Mouse (Mus musculus) intestine, embryonic 15.5 days (tissue): ENCODE measurements around the gene Gli3. TPM values are rescaled to one million over a fixed set of nuclear protein-coding genes. Genes with fewer than 3 reads are reported as not detected.
A peak's percentile ranks its signal among the peaks of the same experiment; 100 is the strongest.

ENCODE experiments used
- ATAC-seq: fragments of 200-750 bp; cut with Nextera tagmentation; 2 replicates; pipeline ENCODE4 v1.8.0; 2017; ENCODE audit warnings: moderate TSS enrichment, moderate library complexity
- H3K27ac ChIP-seq: fragments of 300-500 bp; sonication (generic); 2 replicates; pipeline ENCODE4 v1.5.1; 2015; ENCODE audit warnings: mild to moderate bottlenecking, inconsistent platforms
- H3K27me3 ChIP-seq: fragments of 300-500 bp; sonication (generic); replicated peaks from 2 replicates; pipeline ENCODE4 v1.6.1; 2015; ENCODE audit warnings: inconsistent platforms
- H3K36me3 ChIP-seq: fragments of 300-500 bp; sonication (generic); 2 replicates; pipeline ENCODE4 v1.6.1; 2015; ENCODE audit warnings: inconsistent platforms
- H3K4me1 ChIP-seq: fragments of 300-500 bp; sonication (generic); replicated peaks from 2 replicates; pipeline ENCODE4 v1.6.1; 2015; ENCODE audit warnings: inconsistent platforms
- H3K4me2 ChIP-seq: fragments of 300-500 bp; sonication (generic); replicated peaks from 2 replicates; pipeline ENCODE4 v1.6.1; 2015; ENCODE audit warnings: mild to moderate bottlenecking, inconsistent platforms
- H3K4me3 ChIP-seq: fragments of 300-500 bp; sonication (generic); replicated peaks from 2 replicates; pipeline ENCODE4 v1.5.1; 2015; ENCODE audit warnings: inconsistent platforms
- H3K9ac ChIP-seq: fragments of 300-500 bp; sonication (generic); 2 replicates; pipeline ENCODE4 v1.6.1; 2015; ENCODE audit warnings: inconsistent platforms
- H3K9me3 ChIP-seq: fragments of 300-500 bp; sonication (generic); 2 replicates; pipeline ENCODE4 v1.6.1; 2016; ENCODE audit warnings: inconsistent platforms
- WGBS: fragments of 180-500 bp; shearing (Covaris S2); methylation state at CpG from one replicate; pipeline ENCODE4 v1.1.7; 2015; 5-methylcytosine and 5-hydroxymethylcytosine counted together
- polyA plus RNA-seq: library from polyadenylated mRNA; unstranded; fragments of >200 nt; fragmentation: Nextera tagmentation; extraction: Ambion mirVana; gene quantifications from 2 replicates; pipeline ENCODE4 v1.2.1, GENCODE M21; 2015

Gli3 gene
- polyA plus RNA-seq, 1 experiment from 2014 or later = 13.4 TPM

DNA sequence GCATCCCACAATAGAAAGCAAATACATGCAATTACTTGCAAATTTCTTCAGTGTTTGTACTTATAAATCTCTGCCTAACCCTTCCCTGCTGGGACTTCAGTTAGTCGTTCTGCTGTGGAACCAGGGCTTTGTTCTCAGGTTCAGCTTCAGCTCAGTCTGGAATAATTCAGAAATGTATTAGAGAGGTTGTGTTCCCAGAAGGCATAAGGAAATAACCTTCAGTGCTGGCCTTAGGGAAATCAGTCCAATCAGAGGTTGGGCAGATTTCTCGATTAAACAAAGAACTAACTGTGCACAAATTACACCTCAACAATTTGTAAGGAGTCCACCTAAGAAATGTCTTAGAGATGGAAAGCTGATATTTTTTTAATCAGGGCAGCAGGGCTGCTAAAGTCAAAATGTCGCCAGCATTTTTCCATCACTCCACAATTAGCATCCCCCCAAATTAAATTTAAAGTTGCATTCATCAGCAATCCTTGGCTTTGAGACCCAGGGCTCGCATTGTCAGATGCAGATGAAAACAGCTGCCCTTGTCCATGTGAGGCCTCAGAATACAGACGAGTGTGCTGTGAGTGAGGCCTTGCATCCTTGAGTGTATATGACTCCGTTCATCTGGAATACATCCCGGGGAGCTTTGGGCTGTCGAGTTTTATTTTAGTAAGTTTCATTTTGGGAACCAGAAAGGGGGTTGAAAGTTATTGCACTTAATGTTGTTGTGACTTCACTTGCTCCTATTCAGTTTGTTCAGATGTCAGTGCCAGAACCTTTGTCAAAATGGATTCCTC lies 114.3 kb downstream of the Gli3 start:
- Histone ChIP-seq H3K4me3 (no peak overlapping the region), H3K4me2 (no peak overlapping the region), H3K36me3 (no peaks in the 10 kb centered on the region), H3K4me1 (0 out of 2 replicates have a peak, but pooled peaks cover 2% of the 10 kb centered on the region), H3K9ac (no peak overlapping the region), H3K27me3 (no peaks in the 10 kb centered on the region), H3K9me3 (no peaks in the 10 kb centered on the region), H3K27ac (no peak overlapping the region)
- WGBS = 53% methylated on average over 8 of the region's 8 CpGs
- ATAC-seq = no peak

DNA sequence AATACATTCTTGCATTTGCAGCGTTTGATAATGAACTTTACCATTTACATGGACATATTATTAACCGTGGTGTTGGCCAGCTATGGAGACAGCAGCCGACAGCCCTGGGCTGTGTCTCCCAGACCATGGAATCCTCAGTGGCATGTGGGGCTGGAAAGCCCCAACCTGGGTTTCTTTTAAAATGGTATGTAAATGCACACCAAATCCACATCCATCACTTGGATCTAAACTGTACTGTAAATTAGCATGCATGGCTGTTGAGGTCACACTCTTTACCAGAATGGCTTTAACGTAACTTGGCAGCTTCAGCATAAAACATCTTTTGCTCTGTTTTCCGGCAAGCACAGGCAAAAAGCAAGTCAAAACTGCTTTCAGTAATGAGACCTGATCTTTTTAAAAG lies 117.4 kb downstream of the Gli3 start:
- no peak overlapping the region for H3K27ac ChIP-seq
- no peak overlapping the region for H3K4me3 ChIP-seq
- no peaks in the 10 kb centered on the region for H3K9me3 ChIP-seq
- no peak overlapping the region for H3K4me2 ChIP-seq
- no peak overlapping the region for H3K9ac ChIP-seq
- 0 out of 2 replicates have a peak, but pooled peaks cover 2% of the 10 kb centered on the region for H3K4me1 ChIP-seq
- H3K36me3 ChIP-seq = no peaks in the 10 kb centered on the region
- H3K27me3 ChIP-seq = no peaks in the 10 kb centered on the region
- 0 out of 2 replicates have a peak, but pooled peaks have one; percentile 39 for ATAC-seq
- 57% methylated on average over 5 of the region's 5 CpGs for WGBS

DNA sequence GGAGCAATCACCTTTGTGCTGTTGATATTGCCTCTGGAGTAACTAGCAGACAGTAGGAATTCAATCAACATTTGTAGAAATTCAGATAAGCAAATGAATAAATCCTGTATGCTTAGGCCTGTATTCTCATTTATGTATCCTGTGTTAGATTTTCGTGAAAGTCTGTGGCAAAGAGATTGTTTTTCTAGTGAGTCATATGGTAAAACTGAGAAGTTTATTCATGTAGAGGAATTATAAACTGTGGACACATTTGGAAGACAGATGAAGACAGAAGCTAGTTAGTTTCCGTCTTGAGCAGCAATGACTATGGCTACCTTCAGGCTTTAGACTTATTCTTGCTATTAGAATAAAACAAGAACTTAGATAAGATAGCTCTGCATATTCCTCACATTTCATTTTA lies 122.9 kb downstream of the Gli3 start:
- Histone ChIP-seq H3K9ac (no peak overlapping the region), H3K4me3 (no peak overlapping the region), H3K4me1 (0 out of 2 replicates have a peak, but pooled peaks cover 3% of the 10 kb centered on the region), H3K36me3 (no peaks in the 10 kb centered on the region), H3K27ac (no peak overlapping the region), H3K4me2 (no peak overlapping the region), H3K9me3 (no peaks in the 10 kb centered on the region), H3K27me3 (no peaks in the 10 kb centered on the region)
- WGBS = 58% methylated on average over 2 of the region's 2 CpGs
- no peak for ATAC-seq

DNA sequence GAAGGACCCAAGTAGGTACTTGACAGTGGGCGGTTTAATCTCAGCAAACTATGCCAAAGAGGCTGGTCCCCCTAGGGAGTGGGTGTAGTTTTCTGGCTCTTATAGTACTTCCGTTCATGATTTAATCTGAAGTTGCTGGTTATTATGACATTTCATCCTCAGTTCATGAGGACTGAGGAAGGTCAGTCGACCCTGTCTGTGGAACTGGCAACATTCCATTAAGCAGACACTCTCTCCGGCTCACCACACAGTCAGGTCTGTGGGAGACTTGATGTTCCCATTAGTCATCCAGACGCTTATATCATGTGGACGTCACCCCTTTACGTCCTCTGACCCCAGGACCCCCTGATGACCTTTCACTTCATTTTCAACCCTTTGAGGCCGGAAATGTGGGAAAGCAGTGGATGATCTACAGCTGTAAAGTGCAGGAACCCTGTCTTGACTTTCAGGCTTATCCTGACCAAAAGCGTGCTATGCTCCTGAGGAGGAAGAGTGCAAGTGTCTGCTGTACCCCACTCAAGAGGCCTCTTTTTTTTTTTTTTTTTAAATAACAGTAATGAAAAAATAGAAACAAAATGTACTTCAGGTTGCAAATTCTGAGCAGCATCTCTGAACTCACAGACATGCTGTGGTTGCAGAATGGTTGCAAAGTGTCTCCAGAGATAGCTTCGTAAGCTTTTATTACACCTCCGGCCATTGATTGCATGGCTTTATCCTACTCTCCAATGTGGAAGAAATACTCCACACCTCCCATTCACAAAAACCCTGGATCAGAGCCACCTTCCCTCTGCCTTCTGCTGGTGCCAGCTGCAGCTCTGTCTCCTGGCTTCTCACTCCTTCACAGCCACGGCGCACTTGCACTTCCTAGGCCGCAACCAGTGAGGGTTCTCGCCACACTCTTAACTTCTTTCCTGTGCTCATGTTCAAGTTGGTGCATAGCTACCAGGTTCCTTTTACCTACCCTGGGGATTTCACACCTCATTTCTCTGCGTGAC lies 125.5 kb downstream of the Gli3 start:
- H3K4me3 ChIP-seq = no peak overlapping the region
- no peak for ATAC-seq
- H3K27me3 ChIP-seq = no peaks in the 10 kb centered on the region
- 0 out of 2 replicates have a peak, but pooled peaks cover 3% of the 10 kb centered on the region for H3K4me1 ChIP-seq
- H3K9ac ChIP-seq = no peak overlapping the region
- H3K36me3 ChIP-seq = no peaks in the 10 kb centered on the region
- no peak overlapping the region for H3K27ac ChIP-seq
- H3K9me3 ChIP-seq = no peaks in the 10 kb centered on the region
- no peak overlapping the region for H3K4me2 ChIP-seq
- 67% methylated on average over 16 of the region's 16 CpGs for WGBS

DNA sequence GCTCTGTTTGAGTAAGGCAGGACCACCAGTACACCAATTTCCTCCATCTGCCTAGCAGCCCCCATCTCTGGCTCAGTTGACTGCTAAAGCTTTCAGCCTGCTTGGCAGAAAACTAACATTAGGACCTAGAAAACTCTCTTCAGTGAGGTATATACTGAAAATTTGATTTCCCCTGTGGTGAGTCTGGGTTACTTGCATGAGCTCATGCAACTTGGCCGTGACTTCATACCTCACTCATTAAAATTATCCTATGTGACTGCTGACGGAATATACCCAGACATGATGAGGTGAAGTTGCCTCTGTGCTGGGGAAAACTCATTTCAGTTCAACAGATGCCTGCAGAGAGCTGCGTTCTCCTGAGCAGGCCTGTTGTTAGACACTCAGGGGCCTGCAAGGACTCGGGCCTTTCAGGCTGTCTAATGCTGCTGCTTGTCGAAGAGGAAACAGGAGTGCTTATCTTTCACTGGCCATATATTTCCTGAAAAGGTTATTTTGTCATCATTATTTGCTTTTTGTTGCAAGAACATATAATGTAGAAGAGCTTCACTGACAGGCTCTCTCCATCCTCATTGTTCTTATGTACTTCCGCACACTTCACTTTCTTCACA lies 127.4 kb downstream of the Gli3 start:
- no peak overlapping the region for H3K27ac ChIP-seq
- H3K9ac ChIP-seq = no peak overlapping the region
- 0 out of 2 replicates have a peak, but pooled peaks cover 3% of the 10 kb centered on the region for H3K4me1 ChIP-seq
- H3K4me2 ChIP-seq = no peak overlapping the region
- WGBS = 57% methylated on average over 6 of the region's 6 CpGs
- ATAC-seq = no peak
- no peaks in the 10 kb centered on the region for H3K27me3 ChIP-seq
- H3K4me3 ChIP-seq = no peak overlapping the region
- no peaks in the 10 kb centered on the region for H3K36me3 ChIP-seq
- H3K9me3 ChIP-seq = no peaks in the 10 kb centered on the region

DNA sequence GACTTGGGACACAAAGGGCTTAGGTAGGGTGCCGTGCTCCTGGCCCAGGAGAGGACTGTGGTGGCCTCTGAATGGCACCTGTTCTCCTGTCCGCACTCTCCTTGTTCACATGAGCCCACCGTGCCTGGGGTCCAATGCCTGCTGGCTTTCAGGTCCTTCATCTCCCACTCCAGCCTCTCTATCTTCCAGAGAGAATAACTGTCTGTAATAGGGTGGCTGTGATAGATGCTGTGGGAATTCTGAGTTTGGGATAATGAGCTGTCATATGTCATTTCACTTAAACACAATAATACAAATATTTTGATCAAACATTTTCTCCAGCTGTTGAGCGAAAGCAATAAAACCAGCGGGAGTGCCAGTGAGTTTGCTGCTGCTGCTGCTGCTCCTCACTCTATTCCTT lies 133.6 kb downstream of the Gli3 start:
- Histone ChIP-seq H3K9ac (no peak overlapping the region), H3K27me3 (no peaks in the 10 kb centered on the region), H3K9me3 (no peaks in the 10 kb centered on the region), H3K4me2 (no peak overlapping the region), H3K36me3 (no peaks in the 10 kb centered on the region), H3K27ac (no peak overlapping the region), H3K4me1 (no peaks in the 10 kb centered on the region), H3K4me3 (no peak overlapping the region)
- 53% methylated on average over 5 of the region's 5 CpGs for WGBS
- no peak for ATAC-seq

DNA sequence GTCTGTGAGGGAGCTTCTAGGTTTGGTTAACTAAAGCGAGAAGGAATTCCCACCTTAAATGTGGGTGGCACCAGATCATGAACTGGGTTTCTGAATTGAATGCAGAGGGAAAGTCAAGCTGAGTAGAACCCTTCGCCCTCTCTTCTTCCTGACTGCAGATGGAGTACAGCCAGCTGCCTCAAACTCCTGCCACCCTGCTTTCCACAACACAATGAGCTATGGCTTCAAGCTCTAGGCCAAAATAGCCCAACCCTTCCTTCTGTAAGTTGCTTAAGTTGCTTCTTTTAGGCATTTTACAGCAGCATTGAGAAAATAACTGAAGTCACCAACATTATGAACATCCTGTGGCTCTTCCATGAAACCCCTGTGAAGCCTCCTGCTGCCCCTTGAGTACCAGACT lies 136.7 kb downstream of the Gli3 start:
- Histone ChIP-seq H3K4me3 (no peak overlapping the region), H3K4me2 (no peak overlapping the region), H3K4me1 (no peaks in the 10 kb centered on the region), H3K36me3 (no peaks in the 10 kb centered on the region), H3K27ac (no peak overlapping the region), H3K9me3 (no peaks in the 10 kb centered on the region), H3K9ac (no peak overlapping the region), H3K27me3 (no peaks in the 10 kb centered on the region)
- WGBS = 84% methylated on average over 2 of the region's 2 CpGs
- no peak for ATAC-seq

DNA sequence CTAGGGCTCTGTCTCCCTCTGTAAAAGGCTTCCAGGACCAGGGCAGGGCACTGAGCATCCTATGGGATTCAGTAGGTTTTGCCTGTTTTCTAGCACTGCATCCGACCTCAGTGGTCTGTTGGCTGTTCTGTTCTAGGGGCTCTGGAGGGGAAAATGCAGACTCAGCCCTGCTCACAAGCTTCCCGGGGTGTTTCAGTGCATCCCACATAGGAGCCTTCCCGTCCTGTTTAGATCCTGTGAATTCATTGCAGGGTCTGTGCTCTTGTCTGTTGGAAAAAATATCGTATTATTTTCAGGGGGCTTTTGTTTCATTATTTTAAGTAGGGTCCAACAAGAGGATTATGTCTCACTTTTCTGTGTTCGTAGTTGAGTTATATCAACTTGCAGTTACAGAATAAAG lies 139.1 kb downstream of the Gli3 start:
- Histone ChIP-seq H3K27me3 (no peaks in the 10 kb centered on the region), H3K4me3 (no peak overlapping the region), H3K9me3 (no peaks in the 10 kb centered on the region), H3K27ac (no peak overlapping the region), H3K9ac (no peak overlapping the region), H3K4me1 (no peaks in the 10 kb centered on the region), H3K4me2 (no peak overlapping the region), H3K36me3 (no peaks in the 10 kb centered on the region)
- no peak for ATAC-seq
- 37% methylated on average over 5 of the region's 5 CpGs for WGBS

DNA sequence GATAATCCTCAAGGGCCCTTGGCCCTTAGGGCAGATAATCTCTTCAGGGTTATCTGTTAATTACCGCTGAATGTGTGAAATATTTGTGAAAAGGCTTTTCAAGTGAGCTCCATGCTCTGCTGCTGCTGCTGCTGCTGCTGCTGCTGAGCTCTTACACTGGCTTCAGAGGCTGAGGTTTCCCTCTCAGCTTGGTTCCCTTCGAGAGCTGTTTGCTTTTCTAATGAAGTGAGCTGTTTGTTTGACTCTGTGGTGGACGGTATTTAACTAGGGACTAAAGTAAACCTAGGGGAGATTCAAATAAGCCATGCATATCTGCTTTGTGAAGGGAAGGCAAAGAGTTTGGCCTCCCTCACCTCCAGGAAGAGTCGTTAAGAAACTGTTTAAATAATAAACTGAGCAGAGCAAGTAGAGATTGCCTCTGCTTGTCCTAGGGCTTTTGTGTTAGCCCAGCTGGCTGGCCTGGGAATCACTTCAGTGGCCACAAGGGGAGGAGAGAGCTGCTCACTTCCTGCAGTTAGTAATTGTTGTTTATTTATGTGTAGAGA lies 139.7 kb downstream of the Gli3 start:
- no peak overlapping the region for H3K4me3 ChIP-seq
- H3K27ac ChIP-seq = no peak overlapping the region
- no peaks in the 10 kb centered on the region for H3K4me1 ChIP-seq
- ATAC-seq = peak; percentile 31; the same call in 1 of the 2 replicates
- no peaks in the 10 kb centered on the region for H3K36me3 ChIP-seq
- no peaks in the 10 kb centered on the region for H3K9me3 ChIP-seq
- H3K27me3 ChIP-seq = no peaks in the 10 kb centered on the region
- WGBS = 13% methylated on average over 4 of the region's 4 CpGs
- no peak overlapping the region for H3K9ac ChIP-seq
- no peak overlapping the region for H3K4me2 ChIP-seq

DNA sequence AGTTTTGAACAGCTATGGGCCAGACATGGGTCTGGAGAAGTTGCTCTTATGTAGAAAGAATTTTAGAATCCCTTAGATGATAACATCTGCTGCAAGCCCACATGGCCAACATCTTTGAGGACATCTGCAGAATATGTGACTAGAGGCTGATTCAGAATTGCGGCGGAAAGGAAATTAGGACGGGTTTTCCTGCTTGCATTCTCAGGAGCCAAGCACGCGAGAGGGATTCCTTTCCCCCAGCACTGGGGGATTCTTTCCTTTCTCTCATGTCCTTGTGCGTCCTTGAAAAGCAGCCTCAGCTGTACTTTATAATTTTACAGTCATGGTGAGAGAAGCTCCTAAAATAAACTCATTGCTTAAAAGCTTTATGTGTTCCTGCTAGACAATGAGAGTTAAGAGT lies 141.0 kb downstream of the Gli3 start:
- Histone ChIP-seq H3K4me2 (no peak overlapping the region), H3K36me3 (no peaks in the 10 kb centered on the region), H3K4me3 (no peak overlapping the region), H3K27ac (no peak overlapping the region), H3K9me3 (no peaks in the 10 kb centered on the region), H3K4me1 (no peaks in the 10 kb centered on the region), H3K9ac (no peak overlapping the region), H3K27me3 (no peaks in the 10 kb centered on the region)
- WGBS = 62% methylated on average over 6 of the region's 6 CpGs
- ATAC-seq = no peak

DNA sequence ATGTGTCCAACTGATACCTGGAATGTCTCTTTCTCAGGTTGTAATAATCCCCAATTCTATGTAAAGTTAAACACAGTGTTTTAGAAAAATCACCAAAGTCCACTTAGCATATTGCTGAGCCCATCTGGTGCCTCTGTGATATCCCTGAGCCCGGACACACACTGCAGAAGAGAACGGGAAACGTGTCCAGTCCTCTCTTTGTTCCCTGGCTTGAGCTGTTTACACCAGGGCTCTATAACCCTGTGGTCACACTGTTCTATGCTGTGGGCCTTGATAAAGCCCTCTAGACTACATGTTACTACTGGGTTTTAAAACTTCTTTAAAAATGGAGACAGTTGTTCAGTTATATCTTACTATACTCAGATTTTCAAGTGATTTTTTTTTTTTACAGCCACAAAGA lies 154.4 kb downstream of the Gli3 start:
- no peak overlapping the region for H3K9ac ChIP-seq

More for the DNA sequence above, 154.4 kb downstream of the Gli3 start:
- 62% methylated on average over 3 of the region's 3 CpGs for WGBS
- Histone ChIP-seq H3K27me3 (no peaks in the 10 kb centered on the region), H3K36me3 (no peaks in the 10 kb centered on the region), H3K4me2 (no peak overlapping the region), H3K9me3 (no peaks in the 10 kb centered on the region), H3K4me3 (no peak overlapping the region), H3K27ac (no peak overlapping the region), H3K4me1 (no peaks in the 10 kb centered on the region)
- ATAC-seq = no peak
